9 mouse cellular contexts compared by ENCODE assay signal in the genomic region with DNA sequence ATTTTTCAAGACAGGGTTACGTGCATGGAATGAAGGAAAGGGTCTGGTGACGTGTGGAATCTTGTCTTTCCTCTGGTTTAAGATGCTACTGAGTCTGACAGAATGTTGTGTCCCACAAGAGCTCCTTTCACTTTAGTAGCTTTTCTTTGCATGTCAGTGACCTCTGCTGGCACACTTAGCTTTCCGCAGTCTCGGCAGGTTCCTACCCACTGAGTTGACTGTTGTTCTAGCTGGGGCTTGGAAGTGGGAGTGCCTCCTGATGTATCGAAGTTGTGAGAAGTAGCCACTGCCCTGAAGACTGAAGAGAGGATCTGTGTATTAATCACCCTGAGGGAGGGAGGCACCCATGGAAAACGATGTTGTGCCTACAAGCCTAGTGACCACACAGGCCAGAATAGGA. TPM values are rescaled to one million over a fixed set of nuclear protein-coding genes. Genes with fewer than 3 reads are reported as not detected.
A peak's percentile ranks its signal among the peaks of the same experiment; 100 is the strongest.
DNase-seq lines count a peak whose midpoint lies in the region; ATAC-seq lines count a peak whose summit lies in the region.
"Had no signal": no experiment of that assay in that cellular context is flagged by ENCODE, and none has a peak within 500 bp of the region (broad histone marks: within the 10 kb centered on the region; RNA-seq: fewer than 3 reads in every experiment).

No protein-coding gene starts in this region.

- ATAC-seq in kidney, embryonic 14.5 days (ENCODE audit: low FRiP score, low TSS enrichment), result no peak
- no peak for ATAC-seq in midbrain, embryonic 15.5 days (replicated peaks)

- no peaks in the 10 kb centered on the region for H3K4me1 ChIP-seq in kidney, embryonic 14.5 days (ENCODE audit: control insufficient read depth, insufficient read depth, low read length)
- no peaks in the 10 kb centered on the region for H3K4me1 ChIP-seq in midbrain, embryonic 15.5 days
- no peaks in the 10 kb centered on the region for H3K4me1 ChIP-seq in limb, embryonic 10.5 days
- H3K4me1 ChIP-seq: limb, embryonic 15.5 days had no signal

- DNase-seq in kidney, adult 18-20 months, result peak; percentile 60
- peak; percentile 21 for DNase-seq in A20 (ENCODE audit: low read depth, low spot score)
- peak; percentile 10 for DNase-seq in NIH3T3 (ENCODE audit: low read depth)
- DNase-seq in kidney, adult 8-10 months, result peak; percentile 38 to 61
- DNase-seq in right cerebral cortex, postnatal 4 days, result peak; percentile 12
- no peak for DNase-seq in limb, embryonic 10.5 days (ENCODE audit: low spot score)

- 35% methylated on average over 6 of the region's 6 CpGs for WGBS in kidney, embryonic 14.5 days
- WGBS in midbrain, embryonic 15.5 days, result 42% methylated on average over 6 of the region's 6 CpGs
- WGBS in limb, embryonic 10.5 days, result 53% methylated on average over 6 of the region's 6 CpGs

- H3K36me3 ChIP-seq in kidney, embryonic 14.5 days (ENCODE audit: control insufficient read depth, insufficient read depth, low read length), result no peaks in the 10 kb centered on the region
- no peaks in the 10 kb centered on the region for H3K36me3 ChIP-seq in midbrain, embryonic 15.5 days (replicated peaks)
- no peaks in the 10 kb centered on the region for H3K36me3 ChIP-seq in limb, embryonic 10.5 days
- H3K36me3 ChIP-seq: limb, embryonic 15.5 days had no signal

- H3K9me3 ChIP-seq in kidney, embryonic 14.5 days (ENCODE audit: control insufficient read depth, low read length), result no peaks in the 10 kb centered on the region
- no peaks in the 10 kb centered on the region for H3K9me3 ChIP-seq in midbrain, embryonic 15.5 days
- no peaks in the 10 kb centered on the region for H3K9me3 ChIP-seq in limb, embryonic 10.5 days (replicated peaks)
- H3K9me3 ChIP-seq: limb, embryonic 15.5 days had no signal

- no peak overlapping the region for H3K27ac ChIP-seq in kidney, embryonic 14.5 days (ENCODE audit: low read depth, low read length)
- H3K27ac ChIP-seq in midbrain, embryonic 15.5 days, result no peak overlapping the region
- no peak overlapping the region for H3K27ac ChIP-seq in limb, embryonic 10.5 days
- H3K27ac ChIP-seq: limb, embryonic 15.5 days had no signal

- no peak overlapping the region for H3K9ac ChIP-seq in kidney, embryonic 14.5 days (ENCODE audit: low read depth, low read length)
- H3K9ac ChIP-seq in midbrain, embryonic 15.5 days, result no peak overlapping the region
- H3K9ac ChIP-seq: limb, embryonic 15.5 days had no signal

- no peak overlapping the region for H3K4me2 ChIP-seq in kidney, embryonic 14.5 days (replicated peaks; ENCODE audit: low read depth, low read length)
- H3K4me2 ChIP-seq in midbrain, embryonic 15.5 days, result no peak overlapping the region
- H3K4me2 ChIP-seq: limb, embryonic 15.5 days had no signal

- no peaks in the 10 kb centered on the region for H3K27me3 ChIP-seq in kidney, embryonic 14.5 days (ENCODE audit: control insufficient read depth, insufficient read depth, low read length)
- no peaks in the 10 kb centered on the region for H3K27me3 ChIP-seq in midbrain, embryonic 15.5 days (replicated peaks)
- no peaks in the 10 kb centered on the region for H3K27me3 ChIP-seq in limb, embryonic 10.5 days (ENCODE audit: low read depth, poor library complexity, severe bottlenecking)
- H3K27me3 ChIP-seq: limb, embryonic 15.5 days had no signal

- no peak overlapping the region for H3K4me3 ChIP-seq in kidney, embryonic 14.5 days (ENCODE audit: low read length)
- H3K4me3 ChIP-seq in midbrain, embryonic 15.5 days, result no peak overlapping the region
- H3K4me3 ChIP-seq in limb, embryonic 10.5 days, result no peak overlapping the region
- H3K4me3 ChIP-seq: limb, embryonic 15.5 days had no signal

RNA-seq across cellular contexts. Expression of gene Gjc3, which starts 11.7 kb away (rescaled TPM):
- polyA plus RNA-seq in kidney, embryonic 14.5 days (2014; fragmentation: Nextera tagmentation; extraction: Ambion mirVana), result not detected in 2 replicates
- 0.31 and 0.43 TPM in 2 replicates for polyA plus RNA-seq in midbrain, embryonic 15.5 days (2015; fragmentation: Nextera tagmentation; extraction: Ambion mirVana)
- 0.04 TPM in 1 of 2 replicates, not detected in the other for polyA plus RNA-seq in limb, embryonic 10.5 days (2016; fragmentation: Nextera tagmentation; extraction: Ambion mirVana)

RNA-seq across cellular contexts. Expression of gene Cyp3a13, which starts 29.8 kb away (rescaled TPM):
- polyA plus RNA-seq in kidney, embryonic 14.5 days (2014; fragmentation: Nextera tagmentation; extraction: Ambion mirVana), result not detected in 2 replicates
- polyA plus RNA-seq in midbrain, embryonic 15.5 days (2015; fragmentation: Nextera tagmentation; extraction: Ambion mirVana), result not detected in 2 replicates
- not detected in 2 replicates for polyA plus RNA-seq in limb, embryonic 10.5 days (2016; fragmentation: Nextera tagmentation; extraction: Ambion mirVana)

RNA-seq across cellular contexts. Expression of gene Azgp1, which starts 30.1 kb away (rescaled TPM):
- not detected in 2 replicates for polyA plus RNA-seq in kidney, embryonic 14.5 days (2014; fragmentation: Nextera tagmentation; extraction: Ambion mirVana)
- not detected in 2 replicates for polyA plus RNA-seq in midbrain, embryonic 15.5 days (2015; fragmentation: Nextera tagmentation; extraction: Ambion mirVana)
- not detected in 2 replicates for polyA plus RNA-seq in limb, embryonic 10.5 days (2016; fragmentation: Nextera tagmentation; extraction: Ambion mirVana)
- polyA plus RNA-seq: limb, embryonic 15.5 days had no signal
